Mouse (Mus musculus): ENCODE results near the gene Spef1.

- TF ChIP-seq POLR2A (IDR thresholded peaks at IDR 0.05; ENCODE audit: insufficient read depth, low read depth, low read length) (no peak), CTCF (IDR thresholded peaks at IDR 0.05; ENCODE audit: insufficient read depth, low read depth, low read length) (no peak)
These were observed 11.2 kb downstream of the Spef1 start for GRCm38 (mm10) chr2:131175945-131176309.

Measured in olfactory bulb, adult 2 months (tissue).